Mouse (Mus musculus) myocyte (in vitro differentiated cells): Measurements from ENCODE around the gene Nacc1. TPM values are rescaled to one million over a fixed set of nuclear protein-coding genes. Genes with fewer than 3 reads are reported as not detected.

ENCODE experiments used
- H3K27me3 ChIP-seq: one replicate; pipeline ENCODE4 v1.6.1; 2011; ENCODE audit not compliant: control insufficient read depth, insufficient read depth, insufficient read length
- H3K36me3 ChIP-seq: one replicate; pipeline ENCODE4 v1.6.1; 2011; ENCODE audit not compliant: control insufficient read depth, insufficient read depth
- H3K4me2 ChIP-seq: one replicate; pipeline ENCODE4 v1.6.1; 2011; ENCODE audit warnings: low read depth, control low read depth
- H3K4me3 ChIP-seq: one replicate; pipeline ENCODE4 v1.5.1; 2011; ENCODE audit warnings: mild to moderate bottlenecking, control low read depth, moderate library complexity
- H3K79me2 ChIP-seq: one replicate; pipeline ENCODE4 v1.6.1; 2011; ENCODE audit not compliant: control insufficient read depth, insufficient read depth
- H3ac ChIP-seq: one replicate; pipeline ENCODE4 v1.6.1; 2011; ENCODE audit not compliant: control insufficient read depth, insufficient read length
- CEBPB ChIP-seq: IDR thresholded peaks from 2 replicates; pipeline ENCODE4 v1.6.1; 2011; ENCODE audit warnings: mild to moderate bottlenecking, moderate library complexity; ENCODE audit not compliant: poor library complexity, insufficient read depth, severe bottlenecking
- E2F4 ChIP-seq: IDR thresholded peaks from one replicate; pipeline ENCODE4 v1.6.1; 2011; ENCODE audit warnings: mild to moderate bottlenecking, control low read depth, moderate library complexity; ENCODE audit not compliant: insufficient read depth
- MAX ChIP-seq: IDR thresholded peaks from one replicate; pipeline ENCODE4 v1.6.1; 2011; ENCODE audit warnings: low read depth, mild to moderate bottlenecking, control low read depth
- MYOD1 ChIP-seq, 3 experiments: IDR thresholded peaks; one replicate each; pipeline ENCODE4 v1.6.1; 2011; ENCODE audit warnings: control low read depth in 2 of 3, low read depth in 2 of 3, mild to moderate bottlenecking in 2 of 3, moderate library complexity in 1 of 3; ENCODE audit not compliant: insufficient read length in 2 of 3, control insufficient read depth in 1 of 3
- MYOG ChIP-seq, 3 experiments: IDR thresholded peaks; one replicate each; pipeline ENCODE4 v1.6.1; 2011; ENCODE audit warnings: control low read depth in 2 of 3, low read depth in 2 of 3, mild to moderate bottlenecking in 2 of 3; ENCODE audit not compliant: insufficient read length in 2 of 3, control insufficient read depth in 1 of 3, insufficient read depth in 1 of 3
- POLR2A ChIP-seq: IDR thresholded peaks from one replicate; pipeline ENCODE4 v1.6.1; 2011; ENCODE audit warnings: low read depth, mild to moderate bottlenecking, control low read depth, moderate library complexity; ENCODE audit not compliant: insufficient read length
- POLR2AphosphoS2 ChIP-seq: IDR thresholded peaks from one replicate; pipeline ENCODE4 v1.6.1; 2011; ENCODE audit warnings: low read depth, control low read depth; ENCODE audit not compliant: insufficient read length
- REST ChIP-seq: IDR thresholded peaks from one replicate; pipeline ENCODE4 v1.6.1; 2011; ENCODE audit warnings: mild to moderate bottlenecking, control low read depth, moderate library complexity; ENCODE audit not compliant: insufficient read depth, insufficient read length
- SRF ChIP-seq: IDR thresholded peaks from one replicate; pipeline ENCODE4 v1.6.1; 2011; ENCODE audit warnings: low read depth; ENCODE audit not compliant: control insufficient read depth, insufficient read length
- TCF12 ChIP-seq: IDR thresholded peaks from one replicate; pipeline ENCODE4 v1.6.1; 2011; ENCODE audit warnings: mild to moderate bottlenecking, control low read depth; ENCODE audit not compliant: poor library complexity, insufficient read depth, severe bottlenecking
- TCF3 ChIP-seq: IDR thresholded peaks from one replicate; pipeline ENCODE4 v1.6.1; 2011; ENCODE audit warnings: low read depth, control low read depth; ENCODE audit not compliant: insufficient read length
- USF1 ChIP-seq: IDR thresholded peaks from one replicate; pipeline ENCODE4 v1.6.1; 2011; ENCODE audit warnings: low read depth, mild to moderate bottlenecking, control low read depth, moderate library complexity
- polyA plus RNA-seq: library from polyadenylated mRNA; unstranded; fragments of >200 nt; fragmentation: generic; extraction: Trizol; gene quantifications from one replicate; pipeline ENCODE4 v1.2.1, GENCODE M21; 2012; ENCODE audit warnings: missing spikeins

Gene Nacc1
- polyA plus RNA-seq, 1 experiment = 56.1 TPM

DNA sequence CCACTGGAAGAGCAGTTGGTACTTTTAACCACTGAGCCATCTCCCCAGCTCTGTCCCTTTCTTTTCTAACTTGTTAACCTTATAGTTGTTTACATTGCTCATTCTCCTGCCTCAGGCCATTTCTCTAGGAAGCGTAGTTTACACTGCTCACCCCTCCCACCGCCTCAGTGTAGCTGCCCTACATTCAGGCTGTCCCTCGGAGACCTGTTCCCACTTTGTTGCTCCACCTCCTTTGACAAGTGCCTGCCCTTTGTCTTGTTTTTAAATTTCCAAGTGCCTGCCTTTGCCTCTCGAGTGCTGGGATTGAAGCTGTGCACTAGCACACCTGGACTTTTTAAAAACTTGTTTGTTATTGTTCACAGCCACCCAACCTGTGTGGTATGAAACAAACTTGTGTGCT is 5.7 kb upstream of the Nacc1 start:
- Histone ChIP-seq H3ac (no peak overlapping the region), H3K4me3 (no peak overlapping the region), H3K36me3 (peaks cover 12% of the 10 kb centered on the region), H3K27me3 (no peaks in the 10 kb centered on the region), H3K79me2 (peaks cover 15% of the 10 kb centered on the region), H3K4me2 (no peak overlapping the region)
- TF ChIP-seq TCF3 (no peak), E2F4 (no peak), MAX (no peak), TCF12 (no peak), MYOD1 (IDR thresholded peaks at IDR 0.05; ENCODE audit: control insufficient read depth in 1 of 3, insufficient read length in 2 of 3, low read depth in 2 of 3) (no peak), CEBPB (no peak), REST (no peak), SRF (no peak), POLR2AphosphoS2 (no peak), USF1 (no peak), MYOG (IDR thresholded peaks at IDR 0.05; ENCODE audit: control insufficient read depth in 1 of 3, insufficient read depth in 1 of 3, insufficient read length in 2 of 3, low read depth in 2 of 3) (no peak), POLR2A (no peak)

DNA sequence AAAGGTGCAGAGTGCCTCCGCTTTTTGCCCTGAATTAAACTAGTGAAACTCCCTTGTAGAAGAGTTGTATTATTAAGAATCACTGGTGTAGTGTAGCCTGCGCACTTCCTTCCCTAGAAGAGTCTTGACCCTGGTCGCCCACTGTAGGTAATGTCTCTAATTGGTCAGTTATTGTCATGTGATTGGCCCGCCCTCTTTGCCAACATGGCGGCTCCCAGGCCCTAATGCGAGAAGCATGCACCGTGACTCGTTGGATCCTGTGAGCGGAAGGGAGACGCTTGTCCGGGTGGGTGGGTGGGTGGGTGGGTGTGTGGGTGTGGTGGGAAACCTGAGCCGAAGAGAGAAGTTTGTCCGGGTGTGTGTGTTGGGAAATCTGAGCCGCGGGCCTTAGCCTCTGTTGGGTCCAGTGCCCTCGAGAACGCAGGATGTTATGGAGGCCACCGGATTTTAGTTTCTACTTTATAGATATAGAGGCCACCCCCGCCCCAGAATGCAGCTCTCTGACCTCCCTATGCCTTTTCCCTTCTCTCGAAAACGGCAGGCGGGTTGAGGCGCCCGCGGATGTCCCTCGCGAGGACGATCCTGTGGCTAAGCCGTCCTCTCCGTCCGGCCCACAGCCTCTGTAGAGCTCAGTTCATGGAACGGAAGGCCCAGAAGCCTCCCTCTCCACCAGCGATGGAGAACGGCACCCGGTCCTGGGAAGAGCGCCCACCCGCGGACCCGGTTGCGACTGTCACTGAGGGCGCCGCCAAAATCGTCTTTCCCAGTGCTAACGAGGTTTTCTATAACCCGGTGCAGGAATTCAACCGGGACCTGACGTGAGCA is 1.6 kb upstream of the Nacc1 start:
- H3K79me2 ChIP-seq = peaks cover 44% of the 10 kb centered on the region
- TF ChIP-seq MYOG (IDR thresholded peaks at IDR 0.05; ENCODE audit: control insufficient read depth in 1 of 3, insufficient read depth in 1 of 3, insufficient read length in 2 of 3, low read depth in 2 of 3) (no peak), USF1 (peak; percentile 98), POLR2AphosphoS2 (peak; percentile 23), SRF (no peak), TCF12 (no peak), POLR2A (peak; percentile 44), E2F4 (no peak), REST (no peak), MAX (peak; percentile 73)
- peak overlapping the region; percentile 82 for H3K4me2 ChIP-seq
- peak overlapping the region; percentile 12 for H3ac ChIP-seq
- H3K36me3 ChIP-seq = peaks cover 12% of the 10 kb centered on the region
- H3K4me3 ChIP-seq = peak overlapping the region; percentile 55
- H3K27me3 ChIP-seq = no peaks in the 10 kb centered on the region

DNA sequence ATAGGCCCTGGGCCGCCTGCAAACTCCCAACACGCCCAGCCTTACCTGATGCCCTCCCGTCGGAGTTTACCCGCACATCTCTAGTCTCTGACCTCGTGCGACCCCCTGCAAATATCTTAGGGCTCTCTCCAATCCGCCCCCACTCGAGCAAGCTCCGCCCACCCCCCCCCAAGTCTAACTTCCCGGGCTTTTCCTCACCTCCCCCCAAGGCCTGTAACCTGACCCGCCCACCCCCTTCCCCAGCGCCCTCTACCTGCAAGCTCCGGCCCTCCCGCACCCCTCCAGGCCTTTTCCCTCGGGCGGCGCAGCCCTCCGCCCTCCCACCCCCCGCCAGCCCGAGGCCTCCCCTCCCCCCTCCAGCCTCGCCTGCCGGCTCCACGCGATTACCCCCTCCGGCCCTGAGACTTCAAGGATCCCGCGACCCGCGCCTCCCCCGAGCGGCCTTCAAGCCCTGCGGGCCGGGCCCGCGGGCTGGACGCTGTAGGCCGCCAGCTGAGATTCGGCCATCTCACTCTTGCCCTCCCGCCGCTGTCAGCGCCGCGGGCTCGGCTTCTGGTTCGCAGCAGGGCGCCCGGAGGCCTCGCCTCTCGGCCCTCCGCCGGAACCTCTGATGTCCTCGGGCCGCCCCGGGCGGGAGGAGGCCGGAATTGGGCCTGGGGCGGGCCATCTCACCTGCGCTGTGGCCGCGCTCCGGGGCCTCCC is 508 bp downstream of the Nacc1 start:
- peak overlapping the region; percentile 29 for H3ac ChIP-seq
- H3K4me2 ChIP-seq = peak overlapping the region; percentile 92
- H3K27me3 ChIP-seq = no peaks in the 10 kb centered on the region
- peaks cover 65% of the 10 kb centered on the region for H3K79me2 ChIP-seq
- peaks cover 11% of the 10 kb centered on the region for H3K36me3 ChIP-seq
- TF ChIP-seq POLR2A (no peak), TCF12 (no peak), MYOG (IDR thresholded peaks at IDR 0.05; ENCODE audit: control insufficient read depth in 1 of 3, insufficient read depth in 1 of 3, insufficient read length in 2 of 3, low read depth in 2 of 3) (no peak), TCF3 (no peak), MAX (no peak), E2F4 (no peak), SRF (no peak), MYOD1 (IDR thresholded peaks at IDR 0.05; ENCODE audit: control insufficient read depth in 1 of 3, insufficient read length in 2 of 3, low read depth in 2 of 3) (no peak), POLR2AphosphoS2 (no peak), USF1 (no peak), CEBPB (no peak), REST (no peak)
- H3K4me3 ChIP-seq = peak overlapping the region; percentile 55

DNA sequence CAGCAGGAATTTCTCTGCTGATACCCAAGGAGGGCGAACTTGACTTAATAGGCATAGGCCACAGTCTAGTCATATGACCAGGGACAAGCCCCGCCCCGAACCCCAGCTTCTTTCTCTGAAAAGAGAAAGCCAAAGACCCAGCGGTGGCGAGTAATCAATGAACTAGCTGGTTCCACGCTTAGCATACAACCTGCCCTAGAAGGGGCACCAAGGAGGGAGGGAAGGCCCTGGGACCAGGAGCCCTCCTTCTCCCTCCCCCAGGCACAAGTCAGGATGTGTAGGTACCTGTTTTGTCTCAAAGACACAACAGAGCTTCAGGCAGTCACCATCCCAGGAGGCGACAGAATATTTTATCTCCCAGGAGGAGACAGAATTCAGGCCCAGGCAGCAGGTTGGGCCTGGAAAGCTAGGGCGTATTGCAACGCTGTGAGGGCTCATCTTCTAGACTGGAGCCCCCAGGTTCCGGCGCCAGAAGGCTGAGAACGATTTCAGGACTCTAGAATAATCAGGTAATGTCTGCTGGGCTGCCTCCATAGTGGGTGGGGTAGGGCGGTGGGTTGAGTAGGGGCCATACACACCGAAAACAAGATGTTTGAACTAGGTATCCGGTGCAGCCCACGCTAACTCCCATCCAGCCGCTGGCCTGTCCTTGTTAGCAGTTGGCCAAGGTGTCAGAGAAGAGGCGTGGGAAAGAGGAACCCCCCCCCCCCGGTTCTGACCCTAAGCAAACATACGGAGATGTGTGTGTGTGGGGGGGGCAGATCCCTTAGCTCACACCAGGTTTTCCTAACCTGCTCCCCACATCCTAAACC is 1.3 kb downstream of the Nacc1 start, which contains the start of gene Trmt1:
Gene Trmt1, plus strand, starts transcription at position 117 of the 812 bp plus-strand sequence.
- peak within 1 kb of the TSS; percentile 92 for H3K4me2 ChIP-seq
- H3ac ChIP-seq = peak within 1 kb of the TSS; percentile 29
- H3K36me3 ChIP-seq = peaks cover 16% of the 10 kb centered on the region
- no peak for TF ChIP-seq REST
- TF ChIP-seq USF1 = peak; percentile 74
- no peak for TF ChIP-seq CEBPB
- no peaks in the 10 kb centered on the region for H3K27me3 ChIP-seq
- peak within 1 kb of the TSS; percentile 55 for H3K4me3 ChIP-seq
- peaks cover 73% of the 10 kb centered on the region for H3K79me2 ChIP-seq
